Mouse (Mus musculus): ENCODE measurements around the gene Phactr3.

DNA sequence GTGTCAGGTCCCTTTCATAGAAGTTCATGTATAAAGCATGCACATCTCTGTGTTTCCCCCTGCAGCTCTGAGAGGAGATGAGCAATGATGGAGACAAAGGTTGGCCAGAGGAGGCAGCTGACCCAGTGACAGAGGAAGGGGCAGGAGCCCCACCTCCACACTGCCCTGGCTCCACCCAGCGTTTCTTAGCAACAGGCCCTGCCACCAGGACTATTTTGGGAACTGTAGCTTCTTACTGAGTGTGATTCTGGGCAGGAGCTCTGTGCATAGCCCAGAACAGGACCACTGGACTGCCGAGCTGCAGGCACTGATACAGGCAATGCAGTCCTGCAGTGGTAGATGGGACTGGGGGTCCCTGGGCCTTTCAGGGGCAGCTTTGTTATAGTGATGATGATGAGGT is 146.7 kb downstream of the Phactr3 start:
- no peak for TF ChIP-seq CHD1 (IDR thresholded peaks at IDR 0.05; ENCODE audit: low read depth, low read length)
- TF ChIP-seq CTCF (IDR thresholded peaks at IDR 0.05 in 2 of 3, conservative IDR thresholded peaks at IDR 0.05 in 1 of 3; ENCODE audit: control insufficient read depth in 1 of 3, insufficient read depth in 1 of 3, low read depth in 2 of 3, low read length in 3 of 3, poor library complexity in 1 of 3, severe bottlenecking in 1 of 3): no peak
- no peak for TF ChIP-seq POLR2A (IDR thresholded peaks at IDR 0.05; ENCODE audit: control insufficient read depth in 1 of 2, insufficient read depth in 1 of 2, low read depth in 1 of 2, low read length in 2 of 2, poor library complexity in 1 of 2)
- no peak for TF ChIP-seq ZMIZ1 (IDR thresholded peaks at IDR 0.05; ENCODE audit: low read depth, low read length)
- TF ChIP-seq ZC3H11A (IDR thresholded peaks at IDR 0.05; ENCODE audit: low read depth, low read length): no peak
- no peak for TF ChIP-seq HCFC1 (IDR thresholded peaks at IDR 0.05; ENCODE audit: low read depth, low read length)

Data from MEL (cell line).